Mouse (Mus musculus): ENCODE measurements around the gene Chrna4.

Chrna4 gene

GRCm38 (mm10) chr2:181043437-181043836 is at the start of gene Chrna4:
Gene Chrna4, minus strand, starts transcription at chr2:181043546.
- no peak for DNase-seq (ENCODE audit: low read depth, low spot score)

DNA sequence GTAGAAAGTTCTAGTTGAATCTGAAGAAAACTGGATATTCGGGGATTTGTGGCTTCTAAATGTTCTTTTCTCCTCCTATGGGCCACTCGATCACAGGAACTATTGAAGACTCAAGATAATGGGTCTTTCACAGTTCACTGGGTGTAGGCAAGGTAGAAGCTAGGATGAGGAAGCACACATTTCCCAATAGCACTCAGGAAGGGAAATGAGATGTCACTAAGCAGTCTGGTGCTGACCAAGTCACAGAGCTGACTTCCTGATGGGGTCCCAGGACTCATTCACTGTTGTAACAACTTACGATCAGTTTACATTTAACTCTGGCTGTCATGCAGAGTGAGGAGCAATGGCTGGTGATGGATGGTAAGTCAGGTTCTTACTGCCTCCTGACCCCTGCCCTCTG is 46.8 kb upstream of the Chrna4 start:
- DNase-seq (ENCODE audit: low read depth, low spot score), result no peak

GRCm38 (mm10) chr2:181084997-181085396 is 41.7 kb upstream of the Chrna4 start:
- no peak for DNase-seq (ENCODE audit: low read depth, low spot score)

DNA sequence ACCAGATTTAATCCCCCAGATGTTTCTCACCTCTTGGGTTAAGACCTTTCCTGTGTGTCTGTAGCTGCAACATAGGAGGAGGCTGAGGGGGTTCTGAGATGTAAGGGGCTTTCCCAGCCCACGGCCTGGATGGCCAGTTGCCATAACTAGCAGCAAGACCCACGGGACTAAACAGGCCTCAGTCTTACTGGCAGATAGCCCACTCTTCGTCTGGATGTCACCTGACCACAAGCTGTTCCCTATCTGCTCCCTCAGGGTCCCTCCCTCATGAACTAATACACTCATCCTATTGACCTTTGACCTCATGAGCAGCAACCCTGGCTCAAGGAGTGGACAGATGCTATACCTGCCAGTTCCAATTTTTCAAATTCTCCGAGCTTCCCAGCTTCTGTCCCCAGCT is 40.6 kb upstream of the Chrna4 start:
- DNase-seq (ENCODE audit: low read depth, low spot score), result no peak

GRCm38 (mm10) chr2:181080886-181081285 is 37.5 kb upstream of the Chrna4 start:
- no peak for DNase-seq (ENCODE audit: low read depth, low spot score)

DNA sequence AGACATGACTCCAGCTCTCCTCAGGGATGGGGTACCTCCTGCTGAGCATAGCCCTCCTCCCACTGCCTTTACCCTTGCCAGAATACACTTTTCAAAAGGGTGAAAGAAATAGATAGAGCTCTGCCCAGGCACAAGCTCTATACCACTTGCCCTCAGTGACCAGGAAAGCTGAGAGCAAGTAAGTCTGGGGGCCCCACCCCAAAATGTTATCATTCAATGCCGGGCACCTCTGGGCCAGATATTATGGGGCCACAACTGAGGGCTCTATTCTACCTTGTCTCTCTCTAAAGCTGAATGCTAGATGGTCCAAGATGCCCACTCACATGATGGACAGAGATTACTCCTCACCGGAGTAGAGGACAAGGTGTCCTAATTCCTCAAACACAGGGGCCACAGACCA is 36.2 kb upstream of the Chrna4 start:
- no peak for DNase-seq (ENCODE audit: low read depth, low spot score)

DNA sequence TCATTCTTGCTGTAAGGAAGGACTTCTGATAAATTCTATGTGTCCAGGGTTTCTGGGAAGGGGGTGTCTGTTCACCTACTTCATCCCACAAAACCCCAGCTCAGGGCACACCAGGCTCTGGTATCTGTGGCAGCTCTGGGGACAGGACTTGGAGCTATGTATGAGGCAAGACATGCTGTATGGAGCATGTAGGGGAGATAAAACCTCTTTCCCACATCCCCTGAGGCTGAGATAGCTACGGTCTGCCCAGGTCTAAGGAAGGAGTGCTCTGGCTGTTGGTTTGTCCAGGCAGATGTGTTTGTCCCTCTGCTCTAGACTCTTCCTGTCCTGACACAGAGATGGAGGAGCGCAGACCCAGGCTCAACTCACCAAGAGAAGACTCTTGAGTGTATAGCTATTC is 35.6 kb upstream of the Chrna4 start:
- DNase-seq (ENCODE audit: low read depth, low spot score), result no peak

DNA sequence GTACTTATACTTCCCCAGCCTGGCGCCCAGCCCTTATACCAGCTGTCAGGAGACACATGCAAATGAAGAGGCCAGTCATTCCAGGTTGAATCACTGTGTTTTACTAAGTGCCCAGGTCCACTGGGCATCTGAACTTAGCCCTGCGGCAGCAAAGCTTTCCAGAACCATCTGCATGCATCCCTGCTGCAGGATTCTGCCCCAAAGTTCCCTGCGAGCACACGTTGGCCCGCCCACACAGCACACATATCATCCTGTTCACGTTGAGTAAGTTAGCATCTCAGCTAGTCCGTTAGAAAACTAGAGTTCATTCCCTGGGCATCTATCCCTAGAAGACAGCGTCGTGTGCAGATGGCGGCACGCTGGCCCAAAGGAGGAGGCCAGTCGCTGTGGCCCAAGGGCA is 32.2 kb upstream of the Chrna4 start:
- no peak for DNase-seq (ENCODE audit: low read depth, low spot score)

DNA sequence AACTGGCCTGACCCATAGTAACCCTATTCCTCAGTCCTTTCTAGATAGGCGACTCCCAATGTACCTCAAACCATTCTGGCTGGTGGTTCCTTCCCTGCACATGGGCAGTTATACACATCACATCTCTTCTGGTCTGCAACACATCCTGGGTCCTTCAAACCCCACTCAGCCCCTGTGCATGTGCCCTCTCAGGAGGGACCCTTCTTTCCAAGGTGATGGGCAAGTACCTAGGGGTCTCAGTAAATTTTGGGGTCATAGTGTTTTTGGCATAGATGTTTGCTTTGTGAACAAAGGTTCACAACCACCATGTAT is 29.0 kb upstream of the Chrna4 start:
- no peak for DNase-seq (ENCODE audit: low read depth, low spot score)

DNA sequence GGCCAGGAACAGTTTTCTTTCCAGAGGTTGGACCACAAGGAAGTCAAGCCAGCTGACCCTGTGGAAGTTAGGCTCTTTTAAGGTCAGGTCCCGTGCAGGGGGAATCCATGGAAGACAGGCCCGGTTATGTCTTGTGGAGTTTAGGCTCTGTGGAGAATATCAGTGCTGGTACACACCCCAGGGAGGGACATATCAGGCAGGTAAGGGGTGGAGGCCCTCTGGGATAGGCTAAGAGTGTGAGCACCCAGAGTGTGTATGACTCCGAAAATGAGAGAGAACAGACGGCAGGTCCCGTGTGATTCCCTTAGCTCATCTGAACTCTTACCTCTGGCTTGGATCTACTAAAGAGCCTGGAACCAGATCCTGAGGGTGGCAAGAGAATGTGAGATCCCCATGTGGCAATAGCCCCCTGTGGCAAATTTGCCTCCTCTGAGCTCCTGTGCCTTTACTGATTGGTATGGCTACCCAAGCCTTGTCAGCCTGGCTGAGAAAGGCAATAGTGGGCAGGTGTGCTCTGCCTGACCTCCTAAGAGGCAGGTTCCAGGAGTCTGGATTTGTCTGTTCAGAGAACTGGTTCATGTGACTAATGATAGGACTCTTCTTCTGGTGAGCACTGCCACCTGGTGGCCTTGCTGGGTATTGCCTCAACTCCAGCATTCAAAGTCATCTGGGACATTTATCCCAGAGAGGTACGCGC is 28.5 kb upstream of the Chrna4 start:
- peak; percentile 60 for DNase-seq (ENCODE audit: low read depth, low spot score)

DNA sequence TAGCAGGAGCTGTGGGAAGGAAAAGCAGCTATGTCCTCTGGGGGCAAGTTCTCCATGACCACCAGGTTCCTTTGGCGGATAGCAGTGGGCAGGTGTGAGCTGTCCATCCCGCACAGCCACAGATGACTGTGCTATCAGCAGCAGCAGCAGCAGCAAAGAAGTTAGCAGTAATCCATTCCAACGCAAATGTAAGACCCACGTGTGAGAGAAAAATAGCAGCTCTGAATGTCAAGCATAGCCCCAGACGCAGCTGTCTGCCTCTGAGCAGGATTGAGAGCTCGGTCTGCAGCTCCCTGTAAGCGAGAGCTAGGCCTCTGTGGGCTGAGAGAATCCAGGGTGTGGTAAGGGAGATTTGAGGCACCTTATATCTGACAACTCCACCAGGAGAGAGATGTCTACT is 26.8 kb upstream of the Chrna4 start:
- DNase-seq (ENCODE audit: low read depth, low spot score), result no peak

- DNase-seq (ENCODE audit: low read depth, low spot score), result no peak
Measured at GRCm38 (mm10) chr2:181068499-181068898, 25.2 kb upstream of the Chrna4 start.

DNA sequence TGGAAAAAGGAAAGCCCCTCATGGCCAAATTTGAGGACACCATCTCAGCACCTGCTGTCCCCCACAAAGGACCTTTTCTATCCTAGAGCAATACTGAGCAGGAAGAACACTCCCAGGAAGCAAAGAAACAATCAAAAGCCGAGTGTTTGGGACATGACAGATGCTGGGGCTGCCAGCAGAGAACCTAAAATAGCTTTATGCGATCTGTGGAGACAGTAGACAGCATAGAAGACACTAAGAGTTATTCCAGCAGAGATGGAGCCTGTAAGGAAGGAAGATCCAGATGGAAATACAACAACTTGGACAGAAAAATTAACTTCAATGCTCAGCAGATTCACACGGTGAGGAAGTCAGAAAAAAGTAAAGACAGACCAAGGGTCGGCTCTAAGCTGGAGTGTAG is 22.5 kb upstream of the Chrna4 start:
- no peak for DNase-seq (ENCODE audit: low read depth, low spot score)

DNA sequence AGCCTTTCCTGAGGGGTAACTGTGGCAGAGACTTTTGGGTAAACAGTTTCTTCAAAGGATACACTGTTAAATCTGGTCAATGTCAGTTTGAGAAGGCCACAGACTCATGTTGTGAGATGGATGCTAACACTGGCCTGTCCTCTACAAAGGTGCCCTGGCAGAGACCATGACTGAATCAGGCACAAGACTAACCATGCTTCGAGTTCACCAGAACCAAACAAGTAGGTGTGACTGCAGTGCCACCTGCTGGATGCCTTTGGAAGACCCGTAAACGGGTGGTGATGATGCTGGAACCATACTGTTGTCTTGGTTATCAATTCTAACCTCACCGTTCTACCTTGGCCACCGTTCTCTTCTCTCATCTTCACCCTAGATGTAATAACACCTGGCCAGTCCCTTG is 16.8 kb upstream of the Chrna4 start:
- peak; percentile 43 for DNase-seq (ENCODE audit: low read depth, low spot score)

- no peak for DNase-seq (ENCODE audit: low read depth, low spot score)
Measured at GRCm38 (mm10) chr2:181058193-181058592, 14.8 kb upstream of the Chrna4 start.

DNA sequence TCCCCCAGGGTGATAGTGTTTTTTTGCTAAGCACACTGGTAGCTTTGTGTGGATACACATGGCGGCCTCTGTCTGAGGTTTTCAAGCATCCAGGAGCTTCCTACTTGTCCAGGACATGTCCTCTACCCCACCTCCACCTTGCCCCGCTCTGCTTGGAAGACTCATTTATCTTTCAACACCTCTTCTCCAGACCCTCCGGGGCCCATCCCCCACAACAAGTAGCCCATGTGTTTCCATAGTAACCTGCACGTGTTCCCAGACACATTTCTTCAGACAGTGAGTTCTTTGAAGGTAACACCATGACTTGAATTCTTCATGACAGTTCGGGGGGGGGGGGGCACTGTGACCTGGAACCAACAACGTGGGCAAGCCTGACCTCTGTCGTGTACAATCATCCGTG is 14.0 kb upstream of the Chrna4 start:
- DNase-seq (ENCODE audit: low read depth, low spot score), result no peak

DNA sequence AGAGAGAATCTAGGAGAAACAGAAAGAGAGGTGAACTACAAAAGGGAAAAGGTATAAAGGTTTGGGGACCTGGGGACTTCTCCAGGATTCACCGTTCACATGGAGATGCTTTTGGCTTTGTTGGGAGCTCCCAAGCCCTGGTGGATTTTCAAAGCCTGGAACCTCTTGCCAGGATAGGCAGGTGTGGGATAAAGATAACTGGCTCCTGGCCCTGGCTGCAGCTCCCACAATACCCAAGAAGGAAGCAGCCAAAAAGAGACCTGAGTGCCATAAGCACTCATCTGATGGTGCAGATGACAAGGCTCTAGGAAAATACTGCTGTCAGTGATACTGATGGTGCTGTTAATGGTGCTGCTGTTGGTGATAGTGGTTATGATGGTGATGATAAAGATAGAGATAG is 8.8 kb upstream of the Chrna4 start:
- DNase-seq (ENCODE audit: low read depth, low spot score), result no peak

GRCm38 (mm10) chr2:181048986-181049385 is 5.6 kb upstream of the Chrna4 start:
- DNase-seq (ENCODE audit: low read depth, low spot score), result no peak

GRCm38 (mm10) chr2:181048252-181048945 is 5.1 kb upstream of the Chrna4 start:
- DNase-seq (ENCODE audit: low read depth, low spot score), result no peak

GRCm38 (mm10) chr2:181044001-181044400 is 655 bp upstream of the Chrna4 start:
- DNase-seq (ENCODE audit: low read depth, low spot score), result no peak

DNA sequence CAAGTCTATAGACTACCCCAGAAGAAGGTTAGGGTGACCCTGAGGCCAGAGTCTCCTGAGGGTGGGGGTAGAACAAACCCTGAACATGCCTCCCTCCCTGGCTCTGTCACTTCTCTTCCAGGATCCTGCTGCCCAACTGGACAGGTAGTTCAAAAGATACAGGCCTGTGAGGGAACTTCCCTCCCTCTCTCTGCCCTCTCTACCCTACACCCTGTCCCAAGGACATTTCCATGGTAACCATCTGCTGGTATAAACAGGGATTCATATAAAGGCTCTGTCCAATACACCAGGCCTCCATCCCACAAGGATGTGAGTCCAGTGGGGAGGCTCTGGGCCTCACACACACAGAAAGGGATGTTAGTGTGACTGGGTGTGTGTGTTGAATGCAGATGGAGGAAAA is 970 bp downstream of the Chrna4 start:
- no peak for DNase-seq (ENCODE audit: low read depth, low spot score)

DNA sequence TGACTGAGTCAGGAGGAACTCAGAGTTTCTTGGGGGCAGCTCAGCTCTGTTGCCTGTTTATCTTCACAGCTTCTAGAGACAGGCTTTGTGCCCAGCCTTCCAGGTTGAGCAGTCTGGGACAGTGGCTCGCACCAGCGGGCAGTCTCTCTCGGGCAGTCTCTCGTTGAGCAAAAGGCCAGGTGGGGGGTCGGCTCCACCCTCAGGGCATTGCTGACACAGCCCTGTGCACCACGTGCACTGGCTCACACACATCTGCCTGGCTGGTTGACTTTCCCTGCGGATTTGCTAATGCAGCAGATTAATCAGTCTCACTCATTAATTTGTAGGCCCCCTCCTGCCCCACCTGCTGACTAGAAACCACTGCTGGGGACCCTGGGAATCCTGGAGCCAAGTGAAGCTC is 1.4 kb downstream of the Chrna4 start:
- DNase-seq (ENCODE audit: low read depth, low spot score), result no peak

GRCm38 (mm10) chr2:181039356-181039680 is 4.0 kb downstream of the Chrna4 start:
- DNase-seq (ENCODE audit: low read depth, low spot score), result no peak

Data from CD4-positive helper T cell, adult 2 months (primary cell).